Mouse (Mus musculus) brain, embryonic 14.5 days (tissue): ENCODE measurements around the gene Pcx.

Experiments used
- CTCF ChIP-seq: fragments of 200-500 bp; IDR thresholded peaks from 2 replicates; pipeline ENCODE4 v1.5.1; 2012; ENCODE audit warnings: inconsistent platforms, mild to moderate bottlenecking, moderate library complexity, borderline replicate concordance; ENCODE audit not compliant: insufficient read depth, insufficient read length; ENCODE audit errors: extremely low read depth
- POLR2A ChIP-seq: fragments of 200-500 bp; IDR thresholded peaks from 2 replicates; pipeline ENCODE4 v1.6.1; 2012; ENCODE audit warnings: mild to moderate bottlenecking, inconsistent platforms, borderline replicate concordance; ENCODE audit not compliant: poor library complexity, insufficient read depth, insufficient read length, severe bottlenecking; ENCODE audit errors: extremely low read depth

- TF ChIP-seq POLR2A (no peak), CTCF (no peak)
These were observed 115.7 kb downstream of the Pcx start for GRCm38 (mm10) chr19:4625829-4626535.
